Mouse (Mus musculus) heart, embryonic 12.5 days (tissue): ENCODE data around the gene Zfp687. TPM values are rescaled to one million over a fixed set of nuclear protein-coding genes. Genes with fewer than 3 reads are reported as not detected.

Experiments
- ATAC-seq: fragments of 200-750 bp; cut with Nextera tagmentation; 2 replicates; pipeline ENCODE4 v1.8.0; 2017; ENCODE audit warnings: moderate TSS enrichment, moderate library complexity; ENCODE audit not compliant: insufficient number of reproducible peaks, low FRiP score
- H3K27ac ChIP-seq: fragments of 300-500 bp; sonication (generic); 2 replicates; pipeline ENCODE4 v1.5.1; 2016; ENCODE audit warnings: mild to moderate bottlenecking, moderate library complexity; ENCODE audit not compliant: poor library complexity, severe bottlenecking
- H3K27me3 ChIP-seq: fragments of 300-500 bp; sonication (generic); replicated peaks from 2 replicates; pipeline ENCODE4 v1.6.1; 2016; ENCODE audit warnings: mild to moderate bottlenecking, moderate library complexity
- H3K36me3 ChIP-seq: fragments of 300-500 bp; sonication (generic); 2 replicates; pipeline ENCODE4 v1.6.1; 2016; ENCODE audit warnings: mild to moderate bottlenecking, moderate library complexity
- H3K4me1 ChIP-seq: fragments of 300-500 bp; sonication (generic); replicated peaks from 2 replicates; pipeline ENCODE4 v1.6.1; 2016; ENCODE audit warnings: mild to moderate bottlenecking
- H3K4me2 ChIP-seq: fragments of 300-500 bp; sonication (generic); 2 replicates; pipeline ENCODE4 v1.6.1; 2016; ENCODE audit warnings: mild to moderate bottlenecking, moderate library complexity
- H3K4me3 ChIP-seq: fragments of 300-500 bp; sonication (generic); 2 replicates; pipeline ENCODE4 v1.5.1; 2016; ENCODE audit warnings: mild to moderate bottlenecking
- H3K9ac ChIP-seq: fragments of 300-500 bp; sonication (generic); 2 replicates; pipeline ENCODE4 v1.6.1; 2016; ENCODE audit warnings: mild to moderate bottlenecking, moderate library complexity
- H3K9me3 ChIP-seq: fragments of 300-500 bp; sonication (generic); replicated peaks from 2 replicates; pipeline ENCODE4 v1.6.1; 2016; ENCODE audit warnings: mild to moderate bottlenecking, moderate library complexity
- WGBS: fragments of 180-500 bp; shearing (Covaris S2); methylation state at CpG from one replicate; pipeline ENCODE4 v1.1.7; 2016; 5-methylcytosine and 5-hydroxymethylcytosine counted together
- polyA plus RNA-seq: library from polyadenylated mRNA; unstranded; fragments of >200 nt; fragmentation: Nextera tagmentation; extraction: Ambion mirVana; gene quantifications from 2 replicates; pipeline ENCODE4 v1.2.1, GENCODE M21; 2016

Gene Zfp687
- polyA plus RNA-seq, 1 experiment from 2014 or later: 23.2 TPM

DNA sequence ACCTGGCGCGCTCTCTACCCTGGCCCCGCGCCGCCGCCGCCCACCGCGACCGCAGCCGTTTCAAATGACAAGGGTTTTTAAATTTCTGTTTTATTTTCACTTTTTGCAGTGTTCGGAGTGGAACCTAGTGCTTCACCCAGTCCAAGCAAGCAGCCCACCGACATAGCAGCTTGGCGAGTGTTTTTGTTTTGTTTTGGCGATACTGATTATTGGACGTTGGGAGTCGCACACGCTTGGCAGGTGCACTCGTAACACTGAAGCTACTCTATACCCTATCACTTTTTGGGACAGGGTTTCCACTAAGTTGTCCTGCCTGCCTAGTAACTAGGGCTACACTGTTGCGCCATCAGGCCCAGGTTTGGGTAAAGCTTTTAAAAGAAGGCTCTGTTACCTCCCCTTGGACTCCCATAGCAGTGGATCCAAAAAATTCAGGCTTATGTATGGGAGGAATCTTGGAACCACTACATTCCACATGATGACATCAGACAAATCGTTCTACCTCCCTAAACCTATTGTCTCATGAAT lies 1.3 kb upstream of the Zfp687 start:
- no peaks in the 10 kb centered on the region for H3K27me3 ChIP-seq
- H3K9me3 ChIP-seq: no peaks in the 10 kb centered on the region
- peaks cover 26% of the 10 kb centered on the region for H3K4me1 ChIP-seq
- ATAC-seq: no peak
- 5% methylated on average over 21 of the region's 21 CpGs for WGBS
- H3K9ac ChIP-seq: peak overlapping the region; percentile 73
- peak overlapping the region; percentile 86 for H3K27ac ChIP-seq
- peak overlapping the region; percentile 83 for H3K4me3 ChIP-seq
- H3K4me2 ChIP-seq: peak overlapping the region; percentile 97
- peaks cover 9% of the 10 kb centered on the region for H3K36me3 ChIP-seq

GRCm38 (mm10) chr3:95015891-95016531 lies 763 bp upstream of the Zfp687 start:
- peaks cover 15% of the 10 kb centered on the region for H3K36me3 ChIP-seq
- H3K4me1 ChIP-seq: peaks cover 26% of the 10 kb centered on the region
- no peaks in the 10 kb centered on the region for H3K27me3 ChIP-seq
- H3K9ac ChIP-seq: peak overlapping the region; percentile 73
- under 1% methylated on average over 40 of the region's 40 CpGs for WGBS
- H3K4me3 ChIP-seq: peak overlapping the region; percentile 83
- H3K9me3 ChIP-seq: no peaks in the 10 kb centered on the region
- peak; percentile 70 for ATAC-seq
- H3K4me2 ChIP-seq: peak overlapping the region; percentile 97
- peak overlapping the region; percentile 86 for H3K27ac ChIP-seq

DNA sequence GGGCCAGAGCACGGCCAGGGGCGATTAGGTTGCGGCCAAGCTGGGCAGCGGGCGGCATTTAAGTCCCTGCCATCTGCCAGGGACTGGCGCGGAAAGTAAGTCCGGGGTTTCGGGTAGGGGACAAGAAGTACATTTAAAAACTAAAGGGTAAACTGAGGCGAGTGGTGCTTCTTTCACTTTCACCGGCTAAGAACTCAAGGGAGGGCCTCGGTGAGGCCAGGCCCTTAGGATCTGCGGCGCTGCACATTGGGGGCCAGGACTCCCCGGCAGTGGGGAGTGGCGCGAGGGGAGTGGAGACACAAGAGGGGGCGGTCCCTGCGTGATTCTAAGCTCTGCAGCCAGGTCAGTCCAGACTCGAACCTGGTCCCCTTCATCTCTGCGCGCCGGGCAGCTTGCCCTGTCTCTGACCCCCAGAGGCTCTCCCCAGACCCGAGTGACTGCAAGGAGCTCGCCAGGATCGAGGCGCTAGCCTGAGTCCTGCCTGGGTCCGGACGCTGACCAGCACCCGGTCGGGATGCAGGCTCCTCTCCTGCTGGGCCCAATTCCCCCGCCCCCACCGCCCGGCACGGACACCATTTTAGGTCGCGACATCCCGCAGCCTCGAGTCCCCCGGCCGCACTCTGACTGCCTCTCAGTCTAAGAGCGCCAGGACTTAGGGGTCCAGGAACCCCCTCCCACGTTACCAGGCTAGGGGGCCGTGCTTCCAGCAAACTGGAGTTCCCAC lies 658 bp downstream of the Zfp687 start:
- no peaks in the 10 kb centered on the region for H3K9me3 ChIP-seq

DNA sequence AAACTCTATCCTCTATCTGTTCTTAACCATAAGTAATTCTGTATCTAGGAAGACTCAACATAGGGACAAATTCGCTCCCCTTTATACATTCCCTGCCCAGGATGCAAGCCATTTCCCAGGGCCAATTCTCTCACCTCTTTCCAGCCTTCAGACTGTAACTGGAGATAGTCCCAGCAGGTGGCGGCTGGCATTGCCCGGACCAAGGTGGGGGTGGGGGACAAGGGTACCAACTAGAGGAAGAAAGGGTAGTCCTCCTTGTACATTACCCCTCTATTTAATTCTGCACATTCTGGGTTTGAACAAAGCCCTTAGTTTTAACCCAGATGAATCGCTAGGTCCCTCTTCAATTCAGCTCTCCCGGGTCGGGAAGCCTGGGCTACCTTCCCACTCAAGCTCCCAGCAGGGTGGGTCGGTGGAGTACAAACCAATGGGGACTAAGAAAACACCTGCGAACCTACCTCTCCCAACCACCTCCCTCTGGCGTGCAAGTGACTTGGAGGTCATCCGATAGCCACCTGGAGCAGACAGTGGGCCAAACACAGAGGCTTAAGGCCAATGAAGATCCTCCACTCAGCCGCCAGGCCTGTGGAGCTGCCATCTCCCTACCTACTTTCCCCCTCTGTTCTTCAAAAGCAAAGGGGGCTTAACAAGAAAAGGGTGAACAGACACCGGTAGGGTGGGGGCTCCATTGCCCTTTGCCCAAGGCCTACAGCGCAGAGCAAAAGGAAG lies 1.4 kb downstream of the Zfp687 start:
- 16% methylated on average over 13 of the region's 13 CpGs for WGBS
- H3K9me3 ChIP-seq: no peaks in the 10 kb centered on the region
- peaks cover 26% of the 10 kb centered on the region for H3K4me1 ChIP-seq
- peaks cover 33% of the 10 kb centered on the region for H3K36me3 ChIP-seq
- H3K27me3 ChIP-seq: no peaks in the 10 kb centered on the region
- ATAC-seq: no peak
- H3K27ac ChIP-seq: peak overlapping the region; percentile 90; the same call in 1 of the 2 replicates
- H3K9ac ChIP-seq: peak overlapping the region; percentile 84
- peak overlapping the region; percentile 97 for H3K4me2 ChIP-seq
- H3K4me3 ChIP-seq: peak overlapping the region; percentile 83

More for the DNA sequence above, 658 bp downstream of the Zfp687 start:
- Histone ChIP-seq H3K9ac (peak overlapping the region; percentile 84), H3K4me2 (peak overlapping the region; percentile 97), H3K27ac (peak overlapping the region; percentile 90), H3K36me3 (peaks cover 26% of the 10 kb centered on the region), H3K4me3 (peak overlapping the region; percentile 83), H3K4me1 (peaks cover 26% of the 10 kb centered on the region), H3K27me3 (no peaks in the 10 kb centered on the region)
- WGBS: under 1% methylated on average over 44 of the region's 44 CpGs
- ATAC-seq: peak; percentile 3

DNA sequence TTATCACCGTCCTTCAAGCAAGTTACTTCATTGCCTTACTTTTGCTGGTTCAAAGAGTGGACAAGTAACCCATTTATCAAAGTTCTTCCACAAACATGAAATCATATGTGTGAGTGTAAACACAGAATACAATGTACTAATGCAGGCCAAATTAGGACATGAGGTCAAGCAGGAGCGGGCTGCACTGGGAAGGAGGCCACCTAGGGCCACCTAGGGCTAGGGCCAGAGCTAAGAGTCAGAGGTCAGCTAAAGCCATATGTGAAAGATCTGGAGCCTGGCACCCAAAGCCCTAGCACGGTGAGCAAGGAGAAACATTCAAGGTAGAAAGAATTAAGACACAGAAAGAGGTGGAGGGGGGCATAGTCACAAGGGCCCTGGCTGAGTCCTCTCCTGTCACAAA lies 2.3 kb downstream of the Zfp687 start:
- Histone ChIP-seq H3K9me3 (no peaks in the 10 kb centered on the region), H3K4me2 (peak overlapping the region; percentile 97), H3K4me3 (no peak overlapping the region), H3K36me3 (peaks cover 42% of the 10 kb centered on the region), H3K4me1 (peaks cover 23% of the 10 kb centered on the region), H3K9ac (no peak overlapping the region), H3K27me3 (no peaks in the 10 kb centered on the region), H3K27ac (no peak overlapping the region)
- 92% methylated on average over 3 of the region's 3 CpGs for WGBS
- ATAC-seq: no peak

DNA sequence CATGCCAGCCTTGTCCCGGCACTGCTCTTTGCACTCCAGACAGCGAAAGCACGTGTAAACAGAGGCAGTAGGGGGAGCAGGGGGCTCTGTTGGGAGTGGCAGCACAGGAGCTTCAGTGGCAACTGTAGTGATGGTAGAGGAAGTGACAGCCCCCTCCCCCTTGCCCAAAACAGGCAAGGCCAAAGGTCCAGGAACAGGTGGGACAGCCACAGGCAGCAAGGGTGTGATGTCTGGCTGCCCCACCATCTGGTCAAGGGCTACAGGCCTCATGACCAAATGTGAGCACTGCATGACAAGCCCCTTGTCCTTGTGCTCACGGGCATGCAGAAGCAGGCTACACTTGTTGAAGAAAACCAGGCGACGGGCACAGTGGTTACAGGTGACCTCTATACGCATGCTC lies 4.9 kb downstream of the Zfp687 start:
- Histone ChIP-seq H3K4me1 (peaks cover 14% of the 10 kb centered on the region), H3K36me3 (peaks cover 66% of the 10 kb centered on the region), H3K9me3 (no peaks in the 10 kb centered on the region), H3K9ac (no peak overlapping the region), H3K4me2 (no peak overlapping the region), H3K4me3 (no peak overlapping the region), H3K27ac (no peak overlapping the region), H3K27me3 (no peaks in the 10 kb centered on the region)
- ATAC-seq: no peak
- WGBS: 83% methylated on average over 7 of the region's 7 CpGs

- H3K27me3 ChIP-seq: no peaks in the 10 kb centered on the region
- WGBS: 85% methylated on average over 9 of the region's 9 CpGs
- H3K36me3 ChIP-seq: peaks cover 90% of the 10 kb centered on the region
- H3K4me3 ChIP-seq: no peak overlapping the region
- H3K4me2 ChIP-seq: no peak overlapping the region
- no peaks in the 10 kb centered on the region for H3K4me1 ChIP-seq
- no peak overlapping the region for H3K9ac ChIP-seq
- ATAC-seq: no peak
- no peaks in the 10 kb centered on the region for H3K9me3 ChIP-seq
- no peak overlapping the region for H3K27ac ChIP-seq
Measured at GRCm38 (mm10) chr3:95007706-95008105, 7.5 kb downstream of the Zfp687 start.

- Histone ChIP-seq H3K9me3 (no peaks in the 10 kb centered on the region), H3K36me3 (peaks cover 93% of the 10 kb centered on the region), H3K9ac (no peak overlapping the region), H3K27ac (no peak overlapping the region), H3K4me3 (no peak overlapping the region), H3K27me3 (no peaks in the 10 kb centered on the region), H3K4me1 (no peaks in the 10 kb centered on the region), H3K4me2 (no peak overlapping the region)
- ATAC-seq: no peak
- WGBS: 90% methylated on average over 3 of the region's 3 CpGs
Measured at GRCm38 (mm10) chr3:95005651-95006050, 9.6 kb downstream of the Zfp687 start.

- H3K27ac ChIP-seq: no peak overlapping the region
- no peak overlapping the region for H3K9ac ChIP-seq
- no peak overlapping the region for H3K4me2 ChIP-seq
- no peaks in the 10 kb centered on the region for H3K9me3 ChIP-seq
- no peak for ATAC-seq
- peaks cover 91% of the 10 kb centered on the region for H3K36me3 ChIP-seq
- H3K4me1 ChIP-seq: no peaks in the 10 kb centered on the region
- no peak overlapping the region for H3K4me3 ChIP-seq
- H3K27me3 ChIP-seq: no peaks in the 10 kb centered on the region
Measured at GRCm38 (mm10) chr3:95003273-95003672, 12.0 kb downstream of the Zfp687 start.

- H3K9ac ChIP-seq: no peak overlapping the region
- no peaks in the 10 kb centered on the region for H3K27me3 ChIP-seq
- ATAC-seq: no peak
- H3K27ac ChIP-seq: no peak overlapping the region
- no peaks in the 10 kb centered on the region for H3K9me3 ChIP-seq
- no peaks in the 10 kb centered on the region for H3K4me1 ChIP-seq
- 87% methylated on average over 4 of the region's 4 CpGs for WGBS
- H3K36me3 ChIP-seq: peaks cover 90% of the 10 kb centered on the region
- no peak overlapping the region for H3K4me2 ChIP-seq
- no peak overlapping the region for H3K4me3 ChIP-seq
Measured at GRCm38 (mm10) chr3:95002569-95002968, 12.7 kb downstream of the Zfp687 start.

DNA sequence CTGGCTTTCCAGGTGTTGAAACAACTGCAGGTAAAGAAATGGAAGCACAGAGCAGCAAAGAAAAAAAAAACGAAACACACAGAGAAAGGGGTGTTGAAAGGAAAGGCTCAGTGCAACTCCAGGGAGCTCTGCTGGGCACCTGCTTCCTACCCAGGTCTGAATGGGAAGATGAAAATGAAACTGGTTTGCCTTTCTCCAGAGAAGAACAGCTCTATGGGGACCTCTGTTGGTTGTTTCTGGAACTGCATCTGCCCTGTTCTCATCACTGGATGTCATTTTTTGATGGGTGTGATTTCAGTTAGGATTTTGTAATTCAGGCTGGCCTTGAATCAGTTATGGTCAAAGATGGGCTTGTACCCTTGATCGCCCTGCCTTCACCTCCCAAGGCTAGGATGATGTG lies 18.3 kb downstream of the Zfp687 start:
- H3K4me3 ChIP-seq: no peak overlapping the region
- H3K4me2 ChIP-seq: no peak overlapping the region
- peaks cover 90% of the 10 kb centered on the region for H3K36me3 ChIP-seq
- H3K4me1 ChIP-seq: no peaks in the 10 kb centered on the region
- H3K27ac ChIP-seq: no peak overlapping the region
- H3K27me3 ChIP-seq: no peaks in the 10 kb centered on the region
- WGBS: 29% methylated on average over 2 of the region's 2 CpGs
- ATAC-seq: no peak
- no peaks in the 10 kb centered on the region for H3K9me3 ChIP-seq
- H3K9ac ChIP-seq: no peak overlapping the region
